Mouse (Mus musculus): ENCODE measurements around the gene Rnf167. TPM values are rescaled to one million over a fixed set of nuclear protein-coding genes. Genes with fewer than 3 reads are reported as not detected.

Gene Rnf167
- 10 to 100 TPM; 50.2 to 50.4 TPM for total RNA-seq (2021)

DNA sequence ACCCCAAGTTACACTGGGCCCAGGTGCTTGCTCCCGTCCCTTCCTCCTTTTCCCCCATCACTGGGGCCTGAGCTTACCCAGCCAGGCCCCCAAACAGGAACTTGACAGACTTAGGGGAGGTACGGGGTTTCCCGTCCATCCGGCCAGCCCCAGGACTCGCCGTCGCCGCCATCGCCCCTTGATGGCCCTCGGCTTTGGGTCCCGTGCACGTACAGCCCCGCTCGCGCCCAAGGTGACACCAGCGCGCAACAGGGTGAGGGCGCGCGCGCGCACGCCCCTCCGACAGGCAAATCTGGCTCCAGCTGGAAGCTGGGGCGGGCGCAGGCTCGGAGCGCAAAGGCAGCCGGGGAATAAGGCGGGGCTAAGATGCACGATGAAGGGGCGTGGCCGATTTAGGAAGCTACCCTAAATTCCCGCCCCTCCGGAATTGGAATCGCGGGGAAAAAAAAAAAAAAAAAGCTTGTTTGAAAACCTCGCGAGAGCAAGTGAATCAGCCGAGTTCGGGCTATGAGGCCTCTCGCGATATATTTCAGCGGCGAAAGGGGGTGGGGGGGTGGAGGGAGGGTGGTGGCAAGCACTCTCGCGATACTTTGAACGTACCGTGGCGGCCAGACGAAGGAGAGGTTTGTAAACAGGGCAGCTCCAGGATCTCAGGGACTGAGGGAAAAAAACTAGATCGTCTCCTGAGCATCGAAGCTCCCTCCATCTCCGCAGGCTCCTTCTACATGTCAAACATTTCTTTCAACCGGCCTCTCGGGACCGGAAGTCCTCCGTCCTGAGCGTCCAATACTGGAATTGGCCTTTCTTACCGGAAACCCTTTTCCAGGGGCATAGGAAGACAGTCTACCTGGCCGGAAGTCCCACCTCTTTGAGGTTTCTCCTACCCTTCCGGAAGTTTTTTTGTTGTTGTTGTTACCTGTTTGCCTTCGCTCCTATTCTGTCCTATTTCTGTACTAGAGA, at the start of gene Rnf167, which contains the start of gene Slc25a11:
TSS of gene Rnf167 (plus strand) at position 545 of the 960 bp plus-strand sequence.
TSS of gene Slc25a11 (minus strand) at position 789 of the 960 bp plus-strand sequence.
- intact Hi-C loops (cut with DNase I) = loop anchor here (2.0 kb wide), 1 partner anchor 54 kb away; the partner anchor contains the start of genes Inca1 and Kif1c
- DNase-seq = peak; percentile 97 to 98

DNA sequence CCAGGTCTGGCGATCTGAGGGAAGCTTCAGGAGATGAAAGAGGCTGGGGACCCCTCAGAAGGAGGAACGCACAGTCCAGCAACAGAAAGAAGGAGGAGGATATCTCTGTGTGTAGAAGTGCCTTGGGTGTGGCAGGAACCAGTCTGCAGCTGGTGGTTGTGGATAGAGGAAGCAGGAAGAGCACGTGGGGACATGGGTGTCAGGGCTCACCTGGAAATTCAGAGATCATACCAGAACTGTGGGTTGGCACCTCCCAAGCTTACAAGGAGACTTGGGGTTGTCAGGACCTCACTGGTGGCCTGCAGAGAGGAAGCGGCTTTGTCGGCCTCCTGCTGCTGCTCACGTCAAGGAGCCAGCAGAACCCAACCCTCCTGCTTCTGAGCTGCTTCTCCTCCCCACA, 49.7 kb upstream of the Rnf167 start:
- intact Hi-C loops (cut with DNase I) = loop anchor here (2.0 kb wide), 1 partner anchor 14 kb away; no protein-coding TSS in a partner anchor
- no peak for DNase-seq

DNA sequence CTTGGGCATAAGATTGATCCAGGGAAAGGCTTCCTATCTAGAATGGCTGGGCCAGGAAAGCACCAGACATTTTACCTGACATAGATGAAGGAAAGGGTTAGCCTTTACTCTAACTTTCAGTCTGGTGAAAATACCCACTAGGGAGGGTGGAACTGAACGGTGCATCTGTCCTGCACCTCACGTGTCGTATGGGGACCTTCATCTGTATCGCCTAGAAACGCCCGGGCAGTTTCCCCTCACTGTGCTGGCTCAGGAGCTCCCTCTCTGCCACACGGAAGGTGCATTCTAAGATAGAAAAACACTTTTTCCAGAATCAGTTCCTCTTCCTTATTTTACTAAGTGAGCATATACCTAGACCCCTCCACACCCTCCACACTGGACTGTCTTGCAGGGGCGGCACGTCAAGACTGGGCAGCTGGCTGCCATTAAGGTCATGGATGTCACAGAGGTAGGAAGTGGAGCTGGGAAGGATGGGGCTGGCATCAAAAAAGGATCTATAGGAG, 48.5 kb upstream of the Rnf167 start:
- DNase-seq = no peak
- intact Hi-C loops (cut with DNase I) = no loop called here

DNA sequence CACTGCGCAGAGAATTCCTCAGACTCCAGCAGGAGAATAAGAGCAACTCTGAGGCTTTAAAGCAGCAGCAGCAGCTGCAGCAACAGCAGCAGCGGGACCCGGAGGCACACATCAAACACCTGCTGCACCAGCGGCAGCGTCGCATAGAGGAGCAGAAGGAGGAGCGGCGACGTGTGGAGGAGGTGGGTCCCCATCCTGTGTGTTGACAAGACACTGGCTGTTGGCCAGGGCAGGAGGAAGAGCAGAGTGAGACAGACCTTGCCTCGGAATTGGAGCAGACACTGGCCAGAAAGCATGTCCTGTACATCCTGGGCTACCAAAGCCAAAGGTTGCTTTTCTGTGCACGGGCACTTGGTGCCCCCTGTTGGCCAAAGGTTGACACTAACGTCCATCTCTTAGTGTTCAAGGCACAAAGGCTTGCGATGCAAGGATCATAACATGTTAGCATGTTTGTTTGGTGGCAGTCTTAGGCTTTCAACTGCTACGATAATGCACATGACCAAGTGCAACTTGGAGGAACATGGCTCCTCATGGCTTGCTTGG, 41.9 kb upstream of the Rnf167 start:
- intact Hi-C loops (cut with DNase I) = loop anchor here (1.0 to 5.0 kb wide), 4 partner anchors 42 to 173 kb away; partner anchors contain the start of genes Arrb2 and Mink1
- peak; percentile 81 to 86 for DNase-seq

DNA sequence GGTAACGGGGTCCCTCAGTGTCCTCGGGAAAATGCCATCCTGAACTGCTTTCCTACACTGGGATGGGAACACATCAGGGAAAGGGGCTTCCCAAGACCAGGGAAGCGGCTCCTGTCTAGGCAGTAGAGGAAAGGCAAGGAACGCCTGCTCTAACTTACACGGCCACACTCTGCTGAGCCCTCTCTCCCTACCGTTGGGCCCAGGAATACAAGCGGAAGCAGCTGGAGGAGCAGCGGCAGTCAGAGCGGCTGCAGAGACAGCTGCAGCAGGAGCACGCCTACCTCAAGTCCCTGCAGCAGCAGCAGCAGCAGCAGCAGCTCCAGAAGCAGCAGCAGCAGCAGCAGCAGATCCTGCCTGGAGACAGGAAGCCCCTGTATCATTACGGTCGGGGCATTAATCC, 40.3 kb upstream of the Rnf167 start:
- intact Hi-C loops (cut with DNase I) = loop anchor here (5.0 kb wide), 1 partner anchor 174 kb away; the partner anchor contains the start of gene Arrb2
- DNase-seq = no peak

DNA sequence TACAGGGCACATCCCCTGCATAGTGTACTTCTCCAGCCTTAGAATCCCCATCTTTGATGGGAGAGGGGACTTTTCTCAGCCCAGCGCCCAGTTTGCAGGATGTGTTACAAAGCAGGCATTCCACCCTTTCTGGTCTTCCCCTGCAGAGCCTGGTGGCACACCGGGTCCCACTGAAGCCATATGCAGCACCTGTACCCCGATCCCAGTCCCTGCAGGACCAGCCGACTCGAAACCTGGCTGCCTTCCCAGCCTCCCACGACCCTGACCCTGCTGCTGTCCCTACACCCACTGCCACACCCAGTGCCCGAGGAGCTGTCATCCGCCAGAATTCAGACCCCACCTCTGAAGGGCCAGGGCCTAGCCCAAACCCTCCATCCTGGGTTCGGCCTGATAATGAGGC, 39.4 kb upstream of the Rnf167 start:
- intact Hi-C loops (cut with DNase I) = loop anchor here (5.0 kb wide), 1 partner anchor 175 kb away; the partner anchor contains the start of gene Arrb2
- DNase-seq = no peak

DNA sequence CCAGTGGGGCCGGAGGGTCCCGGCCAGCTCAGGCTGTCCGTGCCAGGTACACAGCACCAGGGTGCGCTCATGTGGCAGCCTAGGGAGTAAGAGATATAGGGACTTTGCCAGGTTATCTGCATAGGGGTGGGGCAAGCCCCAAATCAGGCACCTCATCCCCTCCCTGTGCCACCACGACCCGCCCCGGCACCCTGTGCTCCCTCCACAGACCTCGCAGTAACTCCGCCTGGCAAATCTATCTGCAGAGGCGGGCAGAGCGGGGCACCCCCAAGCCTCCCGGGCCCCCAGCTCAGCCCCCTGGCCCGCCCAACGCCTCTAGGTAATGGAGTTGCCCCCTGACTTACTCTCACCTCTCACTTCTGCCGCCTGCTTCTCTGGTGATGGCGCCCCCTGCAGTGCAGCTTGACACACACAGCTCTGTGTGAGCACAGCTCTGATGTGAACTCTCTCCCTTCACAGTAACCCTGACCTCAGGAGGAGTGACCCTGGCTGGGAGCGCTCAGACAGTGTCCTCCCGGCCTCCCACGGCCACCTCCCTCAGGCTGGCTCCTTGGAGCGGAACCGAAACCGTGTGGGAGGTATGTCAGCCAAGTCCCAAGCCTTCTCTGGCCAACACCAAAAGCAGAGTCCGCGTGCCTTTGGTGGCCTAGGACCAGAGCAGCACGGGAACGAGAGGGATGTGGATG, 38.5 kb upstream of the Rnf167 start:
- no peak for DNase-seq
- intact Hi-C loops (cut with DNase I) = loop anchor here (5.0 kb wide), 1 partner anchor 176 kb away; the partner anchor contains the start of gene Arrb2

DNA sequence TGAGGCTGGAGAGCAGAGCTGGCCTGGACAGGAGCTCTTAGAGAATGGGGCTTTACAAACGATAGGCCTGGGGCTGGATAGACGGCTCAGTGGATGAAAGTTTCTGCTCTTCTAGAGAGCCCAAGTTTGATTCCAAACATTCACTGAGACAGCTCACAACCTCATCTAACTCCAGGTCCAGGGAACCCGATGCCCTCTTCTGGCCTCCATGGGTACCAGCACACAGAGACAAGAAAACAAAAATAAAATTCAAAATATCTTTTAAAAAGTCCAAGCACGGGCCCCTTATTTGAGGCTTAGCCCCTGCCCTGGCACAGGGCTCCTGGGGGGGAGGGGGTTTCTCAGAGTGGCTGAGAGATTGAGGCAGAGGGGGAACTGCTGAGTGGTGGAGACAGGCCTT, 36.3 kb upstream of the Rnf167 start:
- DNase-seq = no peak
- intact Hi-C loops (cut with DNase I) = no loop called here

DNA sequence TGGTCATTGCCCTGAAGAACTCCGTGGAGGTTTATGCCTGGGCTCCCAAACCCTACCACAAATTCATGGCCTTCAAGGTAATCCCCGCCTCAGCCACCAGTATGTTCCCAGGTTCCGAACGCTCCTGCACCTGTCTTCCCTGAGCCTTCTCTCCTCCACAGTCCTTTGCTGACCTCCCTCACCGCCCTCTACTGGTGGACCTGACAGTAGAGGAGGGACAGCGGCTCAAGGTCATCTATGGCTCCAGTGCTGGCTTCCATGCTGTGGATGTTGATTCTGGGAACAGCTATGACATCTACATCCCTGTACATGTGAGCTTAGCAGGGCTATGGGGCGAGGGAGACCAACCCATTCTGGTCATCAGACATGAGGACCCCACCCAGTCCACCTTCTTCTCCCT, 34.5 kb upstream of the Rnf167 start:
- no peak for DNase-seq
- intact Hi-C loops (cut with DNase I) = no loop called here

DNA sequence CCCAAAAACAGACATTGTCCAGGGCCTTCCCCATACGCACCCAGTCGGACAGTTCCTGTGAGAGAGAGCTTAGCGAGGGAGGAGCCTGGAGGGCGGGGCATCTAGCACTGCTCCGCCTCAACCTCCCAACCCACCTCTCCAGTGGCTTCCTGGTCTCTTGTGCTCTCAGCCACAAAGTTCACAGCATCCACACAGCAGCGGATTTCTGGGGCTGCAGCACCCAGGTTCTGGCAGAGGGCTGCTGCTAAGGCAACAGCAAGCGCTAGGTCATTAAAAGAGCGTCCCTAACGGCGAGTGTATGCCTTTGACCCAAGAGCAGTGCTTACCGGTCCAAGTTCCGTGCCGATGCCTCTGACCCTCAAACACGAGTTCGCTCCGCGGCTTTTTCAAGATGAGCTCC, 32.0 kb upstream of the Rnf167 start:
- DNase-seq = peak; percentile 66
- intact Hi-C loops (cut with DNase I) = no loop called here

DNA sequence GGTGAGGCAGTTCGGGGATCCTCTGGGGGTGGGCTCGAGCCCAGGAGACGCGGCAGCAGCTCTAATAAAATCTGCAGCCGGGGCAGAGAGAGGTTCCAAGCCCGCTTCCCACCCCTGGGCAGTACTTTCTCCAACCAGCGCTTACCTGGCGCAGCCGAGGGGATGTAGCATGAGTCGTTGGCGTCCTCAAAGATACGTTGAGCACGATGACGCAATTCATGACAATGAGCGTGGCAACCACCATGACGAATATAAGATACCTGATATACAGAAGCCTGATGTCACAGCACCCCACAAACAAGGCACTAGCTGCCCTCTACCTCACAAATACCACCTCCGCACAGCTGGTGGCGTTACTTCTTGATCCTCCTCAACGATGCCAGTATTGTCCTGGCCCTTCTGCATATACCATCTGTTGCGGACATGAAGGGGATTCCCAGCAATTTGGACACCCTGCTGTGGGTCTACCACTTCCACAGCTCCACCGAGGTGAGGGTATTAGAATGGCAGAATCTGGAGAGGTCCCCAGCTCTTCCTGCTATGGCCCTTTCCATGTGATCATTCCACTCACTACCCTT, 31.4 kb upstream of the Rnf167 start, which contains the start of gene 4930544D05Rik:
TSS of gene 4930544D05Rik (plus strand) at position 333 of the 578 bp plus-strand sequence.
- no peak for DNase-seq
- intact Hi-C loops (cut with DNase I) = no loop called here

DNA sequence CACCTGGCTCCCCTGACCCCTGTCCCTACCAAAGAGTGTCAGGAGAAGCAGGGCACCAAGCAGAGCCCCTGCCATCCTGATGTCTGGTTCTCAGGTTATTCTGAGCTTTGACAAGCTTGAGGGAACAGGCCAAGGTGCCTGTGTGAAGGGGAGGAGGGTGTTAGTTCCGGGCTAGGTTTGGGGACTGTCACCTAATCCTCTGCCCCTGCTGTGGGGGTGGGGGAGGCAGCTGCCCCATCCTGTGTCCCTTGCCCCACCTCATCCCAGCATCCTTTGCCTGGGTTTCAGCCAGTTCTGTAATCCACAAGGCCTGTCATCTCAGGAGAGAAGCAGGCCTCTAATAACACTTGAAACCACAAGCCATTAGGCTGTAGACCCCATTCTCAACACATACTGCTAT, 27.9 kb upstream of the Rnf167 start, which contains the start of gene Chrne:
TSS of gene Chrne (minus strand) at position 116 of the 400 bp plus-strand sequence.
- intact Hi-C loops (cut with DNase I) = no loop called here
- no peak for DNase-seq

DNA sequence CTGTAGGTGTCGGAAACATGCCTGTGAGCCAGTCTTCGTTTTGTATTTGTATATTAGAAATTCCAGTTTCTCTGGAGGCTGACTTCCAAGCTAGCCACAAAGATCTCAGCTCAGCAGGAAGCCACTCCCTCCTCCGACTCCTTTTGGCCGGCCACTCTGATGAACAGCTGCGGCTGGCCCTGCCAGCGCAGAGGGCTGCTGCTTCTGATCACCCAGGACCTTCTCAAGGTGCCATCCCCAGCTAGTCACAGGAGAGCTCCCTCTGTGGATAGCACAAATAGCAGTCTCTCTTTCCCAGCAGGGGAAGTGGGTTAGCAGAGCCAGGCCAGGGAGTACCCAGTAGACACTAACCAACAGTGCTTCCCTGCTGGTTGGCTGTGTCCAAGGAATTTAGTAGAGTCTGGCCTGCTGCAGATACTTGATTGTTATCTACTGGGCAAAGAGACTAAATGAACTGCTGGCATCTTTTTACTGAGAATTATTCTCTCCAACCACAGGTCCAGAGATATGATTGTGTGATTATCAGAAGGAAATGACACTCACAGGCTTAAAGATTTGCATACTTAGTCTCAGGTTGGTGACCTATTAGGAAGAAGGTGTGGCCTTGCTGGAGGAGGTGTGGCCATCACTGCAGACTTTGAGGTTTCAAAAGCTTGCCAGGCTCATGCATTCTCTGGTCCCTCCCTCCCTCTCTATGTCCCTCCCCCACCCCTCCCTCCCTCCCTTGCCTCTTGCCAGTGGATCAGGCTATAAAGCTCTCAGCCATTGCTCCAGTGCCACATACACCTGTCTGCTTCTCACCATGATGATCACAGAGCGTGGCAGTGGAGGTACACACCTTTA, 24.8 kb upstream of the Rnf167 start:
- DNase-seq = no peak
- intact Hi-C loops (cut with DNase I) = no loop called here

DNA sequence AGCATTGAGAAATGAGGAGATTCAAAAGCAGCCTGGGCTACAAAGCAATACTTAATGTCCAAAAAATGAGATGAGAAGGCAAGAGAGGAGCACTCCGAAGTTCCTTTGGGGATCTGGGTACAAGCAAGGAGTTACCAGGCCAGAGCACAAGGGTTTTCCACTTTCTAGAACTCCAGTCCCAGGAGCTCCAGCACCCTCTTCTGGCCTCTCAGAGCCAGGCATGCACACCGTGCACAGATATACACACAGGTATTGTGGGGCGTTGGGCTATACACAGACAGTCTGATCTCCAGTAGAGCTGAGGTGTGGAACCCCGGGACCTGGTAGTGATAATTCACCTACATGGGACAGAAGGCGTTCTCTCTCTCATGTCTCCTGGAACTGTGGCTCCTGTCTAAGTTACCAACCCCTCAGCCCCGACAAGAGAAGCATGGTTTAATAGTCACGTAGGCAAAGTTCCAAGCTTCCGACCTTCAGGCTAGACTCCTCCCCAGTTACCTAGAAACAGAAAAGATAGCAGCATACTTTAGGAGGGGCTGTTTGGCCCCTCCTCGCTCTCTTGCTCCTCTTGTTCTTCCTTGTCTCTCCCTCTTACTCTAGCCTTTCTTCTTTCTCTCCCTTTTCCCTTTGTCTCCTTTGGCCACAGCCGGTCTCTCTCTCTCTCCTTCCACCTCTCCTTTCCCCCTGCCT, 23.8 kb upstream of the Rnf167 start:
- intact Hi-C loops (cut with DNase I) = no loop called here
- no peak for DNase-seq

DNA sequence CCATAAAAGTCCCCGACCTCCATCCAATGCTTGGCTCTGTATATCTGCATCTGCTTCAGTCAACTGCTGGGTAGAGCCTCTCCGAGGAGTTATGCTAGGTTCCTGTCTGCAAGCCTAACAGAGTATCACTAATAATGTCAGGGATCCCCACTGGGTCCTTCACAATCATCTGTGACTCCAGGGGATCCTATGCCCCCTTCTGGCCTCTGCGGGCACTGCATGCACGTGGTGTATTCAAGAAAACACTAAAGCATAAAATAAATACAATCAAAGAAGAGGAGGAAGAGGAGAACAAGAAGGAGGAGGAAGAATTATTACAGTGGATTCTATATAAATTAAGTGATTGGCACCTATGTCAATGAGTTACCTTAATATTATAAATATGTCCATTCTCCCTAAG, 21.6 kb upstream of the Rnf167 start:
- intact Hi-C loops (cut with DNase I) = loop anchor here (5.0 kb wide), 1 partner anchor 193 kb away; the partner anchor contains the start of gene Arrb2
- DNase-seq = peak in 1 of 2 experiments; percentile 62

DNA sequence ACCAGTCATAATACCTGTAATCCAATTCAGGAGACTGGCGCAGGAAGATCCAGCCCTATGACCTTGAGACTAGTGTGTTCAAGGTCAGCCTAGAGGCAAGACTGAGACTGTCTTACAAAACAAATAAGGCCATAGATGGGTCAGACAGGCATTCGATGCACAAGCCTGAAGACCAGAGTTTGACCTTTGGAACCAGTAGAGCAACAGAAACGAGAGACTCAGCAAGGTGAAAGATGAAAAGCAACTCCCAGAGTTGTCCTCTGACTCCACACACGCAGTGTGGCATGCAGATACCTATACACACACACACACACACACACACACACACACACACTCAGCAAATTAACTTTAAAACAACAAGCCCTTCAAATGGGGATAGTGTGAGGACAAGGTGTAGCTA, 20.2 kb upstream of the Rnf167 start:
- DNase-seq = no peak
- intact Hi-C loops (cut with DNase I) = loop anchor here (5.0 kb wide), 1 partner anchor 195 kb away; the partner anchor contains the start of gene Arrb2

DNA sequence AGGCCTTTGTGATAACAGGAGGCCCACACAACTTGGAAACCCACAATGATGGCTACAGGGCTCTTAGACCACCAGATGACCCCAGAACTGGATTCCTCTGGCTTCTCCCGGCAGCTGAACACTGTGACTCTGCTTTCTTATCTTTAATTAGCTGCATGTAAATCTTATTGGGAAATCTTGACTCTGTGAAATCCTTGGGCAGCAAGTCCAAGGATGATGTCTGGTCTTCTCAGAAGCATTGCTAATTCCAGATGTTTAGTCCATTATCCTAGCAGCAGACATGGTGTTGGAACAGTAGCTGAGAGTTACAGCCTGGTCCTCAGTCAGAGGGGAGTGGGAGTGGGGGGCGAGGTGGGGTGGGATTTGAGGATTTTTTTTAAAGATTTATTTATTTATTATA, 18.6 kb upstream of the Rnf167 start:
- intact Hi-C loops (cut with DNase I) = loop anchor here (5.0 kb wide), 1 partner anchor 196 kb away; the partner anchor contains the start of gene Arrb2
- DNase-seq = no peak

DNA sequence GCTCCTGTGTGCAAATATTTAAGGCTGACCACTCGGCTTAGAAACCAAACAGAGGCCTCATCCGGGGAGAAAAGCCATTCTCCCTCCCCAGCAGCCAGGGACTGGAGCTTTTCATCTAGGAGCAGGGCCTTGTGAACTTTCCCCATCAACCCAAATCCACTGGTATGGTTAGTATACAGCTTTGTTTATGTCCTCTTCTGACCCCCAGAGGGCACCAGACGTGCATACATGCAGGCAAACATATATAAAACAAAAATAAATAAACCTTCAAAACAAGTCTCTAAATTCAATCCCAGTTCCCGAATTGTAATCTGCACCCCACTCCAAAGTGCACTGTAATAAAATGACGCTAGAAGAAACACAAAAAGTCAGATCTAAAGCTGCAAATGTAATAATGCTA, 17.5 kb upstream of the Rnf167 start:
- intact Hi-C loops (cut with DNase I) = loop anchor here (1.0 to 5.0 kb wide), 2 partner anchors 126 to 197 kb away; partner anchors contain the start of gene Arrb2
- no peak for DNase-seq
